Mouse (Mus musculus) small intestine, adult 10 weeks (tissue): ENCODE data around the gene Olfr132. TPM values are rescaled to one million over a fixed set of nuclear protein-coding genes. Genes with fewer than 3 reads are reported as not detected.

Source experiments
- polyA plus RNA-seq: library from polyadenylated mRNA; stranded (reverse); fragments of 350-450 nt; fragmentation: Illumina TruSeq; extraction: RNeasy Lipid Tissue Mini Kit (QIAGEN cat#74804); gene quantifications from one replicate; pipeline ENCODE4 v1.2.3, GENCODE M21; 2014; ENCODE audit warnings: low replicate concordance

Olfr132 gene
- polyA plus RNA-seq: not detected

GRCm38 (mm10) chr17:38134426-38134825, at the start of gene Olfr132:
Olfr132 (minus strand) TSS chr17:38134526.

GRCm38 (mm10) chr17:38171088-38171487, 36.8 kb upstream of the Olfr132 start, which contains the start of gene Olfr134:
Olfr134 (plus strand) TSS chr17:38171388.

GRCm38 (mm10) chr17:38144981-38145380, 10.7 kb upstream of the Olfr132 start, which contains the start of gene Olfr133:
Olfr133 (plus strand) TSS chr17:38145281.

GRCm38 (mm10) chr17:38088593-38088992, 45.7 kb downstream of the Olfr132 start, which contains the start of gene Olfr131:
Olfr131 (minus strand) TSS chr17:38088693.

Other genes starting within 250 kb of the Olfr132 start
- not detected for gene Olfr127, start 234.1 kb downstream of the Olfr132 start, polyA plus RNA-seq
- not detected for gene Olfr128, start 214.0 kb downstream of the Olfr132 start, polyA plus RNA-seq
- not detected for gene Olfr761, start 181.4 kb downstream of the Olfr132 start, polyA plus RNA-seq
- not detected for gene Olfr129, start 74.4 kb downstream of the Olfr132 start, polyA plus RNA-seq
- not detected for gene Olfr130, start 70.6 kb downstream of the Olfr132 start, polyA plus RNA-seq
- gene Olfr131, start 45.8 kb downstream of the Olfr132 start, polyA plus RNA-seq: not detected
- gene Olfr133, start 10.8 kb upstream of the Olfr132 start, polyA plus RNA-seq: not detected
- gene Olfr134, start 36.9 kb upstream of the Olfr132 start, polyA plus RNA-seq: not detected
- gene Olfr135, start 69.8 kb upstream of the Olfr132 start, polyA plus RNA-seq: not detected
- not detected for gene Olfr138, start 126.5 kb upstream of the Olfr132 start, polyA plus RNA-seq
- not detected for gene Olfr137, start 173.0 kb upstream of the Olfr132 start, polyA plus RNA-seq
- not detected for gene Olfr136, start 195.3 kb upstream of the Olfr132 start, polyA plus RNA-seq